Mouse (Mus musculus): ENCODE measurements around the gene Cd300lb.

Cd300lb gene

GRCm38 (mm10) chr11:114880589-114880988 is 53.6 kb downstream of the Cd300lb start:
- DNase-seq, result peak; percentile 63

DNA sequence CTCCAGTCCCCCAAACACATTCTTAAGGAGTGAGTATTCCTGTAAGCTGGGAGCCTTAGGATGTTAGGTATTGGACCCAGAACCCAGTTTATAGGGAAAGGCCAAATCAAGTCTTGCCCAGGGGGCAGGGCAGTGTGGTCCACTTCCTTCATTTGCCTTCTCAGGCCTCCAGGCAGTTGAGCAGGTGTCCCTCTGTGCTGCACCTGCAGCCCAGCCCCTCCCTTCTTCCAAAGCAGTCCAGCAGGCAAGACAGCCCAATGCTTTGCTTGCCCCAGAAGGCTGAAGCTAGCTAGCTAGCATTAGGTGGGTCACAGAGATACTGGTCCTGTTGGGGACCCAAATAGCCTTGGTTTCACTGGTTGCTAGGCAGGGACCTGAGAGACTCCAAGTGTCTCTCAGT is 54.0 kb downstream of the Cd300lb start:
- DNase-seq, result no peak

DNA sequence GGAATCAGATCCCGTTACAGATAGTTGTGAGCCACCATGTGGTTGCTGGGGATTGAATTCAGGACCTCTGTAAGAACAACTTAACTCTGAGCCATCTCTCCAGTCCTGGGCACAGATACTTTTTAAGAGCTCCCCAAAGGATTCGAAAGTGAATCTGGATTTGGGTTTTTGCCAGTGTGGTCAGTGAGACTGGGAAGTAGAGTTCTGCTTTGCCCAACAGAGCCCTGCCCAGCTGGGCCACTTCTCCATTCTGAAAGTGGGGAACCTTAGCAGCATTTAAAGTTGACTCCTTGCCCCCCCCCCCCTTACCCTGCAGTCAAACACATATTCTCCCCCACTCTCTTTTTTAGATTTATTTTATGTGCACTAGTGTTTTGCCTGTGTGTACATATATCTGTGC is 54.5 kb downstream of the Cd300lb start:
- DNase-seq, result no peak

DNA sequence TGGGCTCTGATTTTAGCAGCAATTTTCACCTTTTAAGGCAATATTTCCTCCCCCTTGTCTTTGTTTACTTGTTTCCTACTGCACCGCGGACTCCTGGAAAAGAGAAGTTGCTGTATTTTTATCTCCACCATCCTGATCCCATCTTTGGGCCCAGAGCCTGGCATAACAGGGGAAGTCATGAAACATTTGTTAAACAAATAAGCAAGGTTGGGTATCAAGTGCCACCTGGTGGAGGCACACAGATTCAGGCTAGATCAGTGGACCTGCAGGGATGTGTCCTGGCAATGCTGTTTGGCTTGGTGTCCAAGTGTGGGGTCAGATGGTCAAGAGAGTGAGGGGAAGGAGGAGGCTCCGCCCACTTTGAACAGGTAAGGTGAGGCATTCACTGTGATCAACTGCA is 57.0 kb downstream of the Cd300lb start:
- peak; percentile 63 for DNase-seq

GRCm38 (mm10) chr11:114876621-114877020 is 57.6 kb downstream of the Cd300lb start:
- no peak for DNase-seq

DNA sequence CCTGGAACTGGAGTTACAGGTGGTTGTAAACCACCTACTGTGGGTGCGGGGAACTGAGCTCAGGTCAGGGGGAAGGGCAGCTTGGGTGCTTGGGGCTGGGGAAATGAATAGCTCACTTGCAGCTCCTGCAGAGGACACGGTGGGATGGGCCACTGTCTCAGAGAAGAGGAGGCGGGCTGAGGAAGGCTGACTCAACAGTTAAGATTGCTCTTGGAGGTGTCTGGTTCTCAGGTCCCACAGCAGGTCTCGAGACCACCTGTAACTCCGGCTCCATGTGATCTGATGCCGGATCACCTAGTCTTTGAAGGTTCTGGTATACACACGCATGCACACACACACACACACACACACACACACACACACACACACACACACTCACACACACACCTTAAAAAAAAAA is 58.0 kb downstream of the Cd300lb start:
- no peak for DNase-seq

DNA sequence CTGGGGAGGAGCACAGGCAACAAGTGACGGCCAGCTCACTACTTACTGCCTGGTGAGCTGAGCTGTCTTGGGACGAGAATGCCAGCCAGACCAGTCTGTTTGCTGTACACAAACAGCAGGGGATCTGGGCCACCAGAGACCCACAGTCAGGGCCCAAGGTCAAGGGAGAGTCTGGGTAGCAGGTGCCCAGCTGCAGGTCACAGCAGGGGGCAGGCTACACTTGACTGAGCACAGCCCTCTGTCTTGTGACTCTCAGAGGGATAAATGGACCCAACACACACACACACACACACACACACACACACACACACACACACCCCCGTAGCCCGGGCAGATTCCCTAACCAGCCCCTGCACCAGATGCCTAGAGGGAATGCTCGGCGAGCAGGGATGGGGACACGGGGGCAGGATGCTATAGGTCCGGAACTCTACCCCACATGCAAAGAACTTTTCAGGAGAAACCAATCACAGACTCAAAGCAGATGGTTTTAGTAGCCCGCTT is 58.8 kb downstream of the Cd300lb start:
- DNase-seq, result no peak

GRCm38 (mm10) chr11:114874226-114875145 is 59.7 kb downstream of the Cd300lb start:
- DNase-seq, result no peak

GRCm38 (mm10) chr11:114873022-114873817 is 61.0 kb downstream of the Cd300lb start:
- no peak for DNase-seq

All from lung, postnatal 14 days (tissue).